Mouse (Mus musculus): Measurements from ENCODE around the gene Ranbp9. TPM values are rescaled to one million over a fixed set of nuclear protein-coding genes. Genes with fewer than 3 reads are reported as not detected.

Gene Ranbp9
- polyA plus RNA-seq, 1 experiment from 2014 or later = 13.6 TPM

- Histone ChIP-seq H3K27ac (replicated peaks; ENCODE audit: low read depth, low read length) (no peak overlapping the region), H3K9ac (ENCODE audit: low read depth, low read length) (no peak overlapping the region), H3K9me3 (ENCODE audit: control insufficient read depth, low read length) (no peaks in the 10 kb centered on the region), H3K27me3 (replicated peaks; ENCODE audit: control insufficient read depth, insufficient read depth, low read length) (no peaks in the 10 kb centered on the region), H3K36me3 (ENCODE audit: control insufficient read depth, insufficient read depth, low read length) (0 out of 2 replicates have a peak, but pooled peaks cover 4% of the 10 kb centered on the region), H3K4me1 (ENCODE audit: control insufficient read depth, insufficient read depth, low read length) (no peaks in the 10 kb centered on the region), H3K4me2 (ENCODE audit: low read depth, low read length) (no peak overlapping the region), H3K4me3 (ENCODE audit: low read depth, low read length) (no peak overlapping the region)
- no peak for ATAC-seq (ENCODE audit: low read depth)
- WGBS = 50% methylated on average over 7 of the region's 7 CpGs
- no peak for DNase-seq (ENCODE audit: low spot score)
Measured at GRCm38 (mm10) chr13:43452843-43453605, 28.1 kb downstream of the Ranbp9 start.

GRCm38 (mm10) chr13:43452177-43452576, 28.9 kb downstream of the Ranbp9 start:
- H3K9me3 ChIP-seq (ENCODE audit: control insufficient read depth, low read length) = no peaks in the 10 kb centered on the region
- no peak overlapping the region for H3K4me3 ChIP-seq (ENCODE audit: low read depth, low read length)
- ATAC-seq (ENCODE audit: low read depth) = no peak
- 0 out of 2 replicates have a peak, but pooled peaks cover 4% of the 10 kb centered on the region for H3K36me3 ChIP-seq (ENCODE audit: control insufficient read depth, insufficient read depth, low read length)
- H3K9ac ChIP-seq (ENCODE audit: low read depth, low read length) = no peak overlapping the region
- DNase-seq (ENCODE audit: low spot score) = no peak
- no peak overlapping the region for H3K4me2 ChIP-seq (ENCODE audit: low read depth, low read length)
- no peaks in the 10 kb centered on the region for H3K27me3 ChIP-seq (replicated peaks; ENCODE audit: control insufficient read depth, insufficient read depth, low read length)
- H3K27ac ChIP-seq (replicated peaks; ENCODE audit: low read depth, low read length) = no peak overlapping the region
- 0 out of 2 replicates have a peak, but pooled peaks cover under 1% of the 10 kb centered on the region for H3K4me1 ChIP-seq (ENCODE audit: control insufficient read depth, insufficient read depth, low read length)
- WGBS = 83% methylated on average over 2 of the region's 2 CpGs

GRCm38 (mm10) chr13:43450686-43451085, 30.4 kb downstream of the Ranbp9 start:
- no peak for DNase-seq (ENCODE audit: low spot score)
- Histone ChIP-seq H3K4me2 (ENCODE audit: low read depth, low read length) (no peak overlapping the region), H3K27ac (replicated peaks; ENCODE audit: low read depth, low read length) (no peak overlapping the region), H3K9ac (ENCODE audit: low read depth, low read length) (no peak overlapping the region), H3K27me3 (replicated peaks; ENCODE audit: control insufficient read depth, insufficient read depth, low read length) (no peaks in the 10 kb centered on the region), H3K4me1 (ENCODE audit: control insufficient read depth, insufficient read depth, low read length) (peaks cover 6% of the 10 kb centered on the region; the same call in 1 of the 2 replicates), H3K36me3 (ENCODE audit: control insufficient read depth, insufficient read depth, low read length) (0 out of 2 replicates have a peak, but pooled peaks cover 4% of the 10 kb centered on the region), H3K4me3 (ENCODE audit: low read depth, low read length) (no peak overlapping the region), H3K9me3 (ENCODE audit: control insufficient read depth, low read length) (no peaks in the 10 kb centered on the region)
- WGBS = 83% methylated on average over 3 of the region's 3 CpGs
- no peak for ATAC-seq (ENCODE audit: low read depth)

GRCm38 (mm10) chr13:43447721-43448120, 33.4 kb downstream of the Ranbp9 start:
- no peak overlapping the region for H3K4me2 ChIP-seq (ENCODE audit: low read depth, low read length)
- H3K9ac ChIP-seq (ENCODE audit: low read depth, low read length) = no peak overlapping the region
- peaks cover 9% of the 10 kb centered on the region; the same call in 1 of the 2 replicates for H3K4me1 ChIP-seq (ENCODE audit: control insufficient read depth, insufficient read depth, low read length)
- no peaks in the 10 kb centered on the region for H3K27me3 ChIP-seq (replicated peaks; ENCODE audit: control insufficient read depth, insufficient read depth, low read length)
- no peaks in the 10 kb centered on the region for H3K36me3 ChIP-seq (ENCODE audit: control insufficient read depth, insufficient read depth, low read length)
- no peak for DNase-seq (ENCODE audit: low spot score)
- H3K27ac ChIP-seq (replicated peaks; ENCODE audit: low read depth, low read length) = no peak overlapping the region
- H3K9me3 ChIP-seq (ENCODE audit: control insufficient read depth, low read length) = no peaks in the 10 kb centered on the region
- no peak for ATAC-seq (ENCODE audit: low read depth)
- no peak overlapping the region for H3K4me3 ChIP-seq (ENCODE audit: low read depth, low read length)
- WGBS = 72% methylated on average over 3 of the region's 3 CpGs

GRCm38 (mm10) chr13:43445754-43446153, 35.3 kb downstream of the Ranbp9 start:
- ATAC-seq (ENCODE audit: low read depth) = no peak
- Histone ChIP-seq H3K4me2 (ENCODE audit: low read depth, low read length) (no peak overlapping the region), H3K4me1 (ENCODE audit: control insufficient read depth, insufficient read depth, low read length) (peaks cover 11% of the 10 kb centered on the region; the same call in 1 of the 2 replicates), H3K9ac (ENCODE audit: low read depth, low read length) (no peak overlapping the region), H3K27ac (replicated peaks; ENCODE audit: low read depth, low read length) (no peak overlapping the region), H3K36me3 (ENCODE audit: control insufficient read depth, insufficient read depth, low read length) (no peaks in the 10 kb centered on the region), H3K27me3 (replicated peaks; ENCODE audit: control insufficient read depth, insufficient read depth, low read length) (no peaks in the 10 kb centered on the region), H3K4me3 (ENCODE audit: low read depth, low read length) (no peak overlapping the region), H3K9me3 (ENCODE audit: control insufficient read depth, low read length) (no peaks in the 10 kb centered on the region)
- 94% methylated on average over 4 of the region's 4 CpGs for WGBS
- no peak for DNase-seq (ENCODE audit: low spot score)

- H3K9ac ChIP-seq (ENCODE audit: low read depth, low read length) = no peak overlapping the region
- H3K9me3 ChIP-seq (ENCODE audit: control insufficient read depth, low read length) = no peaks in the 10 kb centered on the region
- no peak for DNase-seq (ENCODE audit: low spot score)
- no peak overlapping the region for H3K4me3 ChIP-seq (ENCODE audit: low read depth, low read length)
- 82% methylated on average over 3 of the region's 3 CpGs for WGBS
- peaks cover 11% of the 10 kb centered on the region; the same call in 1 of the 2 replicates for H3K4me1 ChIP-seq (ENCODE audit: control insufficient read depth, insufficient read depth, low read length)
- no peaks in the 10 kb centered on the region for H3K27me3 ChIP-seq (replicated peaks; ENCODE audit: control insufficient read depth, insufficient read depth, low read length)
- no peak overlapping the region for H3K4me2 ChIP-seq (ENCODE audit: low read depth, low read length)
- no peaks in the 10 kb centered on the region for H3K36me3 ChIP-seq (ENCODE audit: control insufficient read depth, insufficient read depth, low read length)
- no peak for ATAC-seq (ENCODE audit: low read depth)
- H3K27ac ChIP-seq (replicated peaks; ENCODE audit: low read depth, low read length) = no peak overlapping the region
Measured at GRCm38 (mm10) chr13:43444717-43445116, 36.4 kb downstream of the Ranbp9 start.

GRCm38 (mm10) chr13:43443706-43444105, 37.4 kb downstream of the Ranbp9 start:
- DNase-seq (ENCODE audit: low spot score) = no peak
- Histone ChIP-seq H3K27ac (replicated peaks; ENCODE audit: low read depth, low read length) (no peak overlapping the region), H3K9ac (ENCODE audit: low read depth, low read length) (no peak overlapping the region), H3K27me3 (replicated peaks; ENCODE audit: control insufficient read depth, insufficient read depth, low read length) (no peaks in the 10 kb centered on the region), H3K4me2 (ENCODE audit: low read depth, low read length) (no peak overlapping the region), H3K9me3 (ENCODE audit: control insufficient read depth, low read length) (no peaks in the 10 kb centered on the region), H3K4me3 (ENCODE audit: low read depth, low read length) (no peak overlapping the region), H3K36me3 (ENCODE audit: control insufficient read depth, insufficient read depth, low read length) (no peaks in the 10 kb centered on the region), H3K4me1 (ENCODE audit: control insufficient read depth, insufficient read depth, low read length) (peaks cover 11% of the 10 kb centered on the region; the same call in 1 of the 2 replicates)
- no peak for ATAC-seq (ENCODE audit: low read depth)
- 92% methylated on average over 4 of the region's 4 CpGs for WGBS

- WGBS = 95% methylated on average over 1 of the region's 1 CpGs
- DNase-seq (ENCODE audit: low spot score) (no peak), ATAC-seq (ENCODE audit: low read depth) (no peak)
- H3K27me3 ChIP-seq (replicated peaks; ENCODE audit: control insufficient read depth, insufficient read depth, low read length) = no peaks in the 10 kb centered on the region
- no peak overlapping the region for H3K9ac ChIP-seq (ENCODE audit: low read depth, low read length)
- peaks cover 3% of the 10 kb centered on the region; the same call in 1 of the 2 replicates for H3K9me3 ChIP-seq (ENCODE audit: control insufficient read depth, low read length)
- no peak overlapping the region for H3K4me3 ChIP-seq (ENCODE audit: low read depth, low read length)
- no peak overlapping the region for H3K27ac ChIP-seq (replicated peaks; ENCODE audit: low read depth, low read length)
- peaks cover 11% of the 10 kb centered on the region; the same call in 1 of the 2 replicates for H3K4me1 ChIP-seq (ENCODE audit: control insufficient read depth, insufficient read depth, low read length)
- no peak overlapping the region for H3K4me2 ChIP-seq (ENCODE audit: low read depth, low read length)
- no peaks in the 10 kb centered on the region for H3K36me3 ChIP-seq (ENCODE audit: control insufficient read depth, insufficient read depth, low read length)
Measured at GRCm38 (mm10) chr13:43442551-43442950, 38.5 kb downstream of the Ranbp9 start.

- Histone ChIP-seq H3K4me3 (ENCODE audit: low read depth, low read length) (no peak overlapping the region), H3K4me1 (ENCODE audit: control insufficient read depth, insufficient read depth, low read length) (peaks cover 9% of the 10 kb centered on the region; the same call in 1 of the 2 replicates), H3K9ac (ENCODE audit: low read depth, low read length) (no peak overlapping the region), H3K9me3 (ENCODE audit: control insufficient read depth, low read length) (peaks cover 5% of the 10 kb centered on the region; the same call in 1 of the 2 replicates), H3K27ac (replicated peaks; ENCODE audit: low read depth, low read length) (no peak overlapping the region), H3K36me3 (ENCODE audit: control insufficient read depth, insufficient read depth, low read length) (no peaks in the 10 kb centered on the region), H3K4me2 (ENCODE audit: low read depth, low read length) (no peak overlapping the region), H3K27me3 (replicated peaks; ENCODE audit: control insufficient read depth, insufficient read depth, low read length) (no peaks in the 10 kb centered on the region)
- 100% methylated on average over 1 of the region's 1 CpGs for WGBS
- DNase-seq (ENCODE audit: low spot score) = no peak
- ATAC-seq (ENCODE audit: low read depth) = no peak
Measured at GRCm38 (mm10) chr13:43440376-43440775, 40.7 kb downstream of the Ranbp9 start.

All from embryonic facial prominence, embryonic 14.5 days (tissue).